Mouse (Mus musculus) kidney, postnatal 0 days (tissue): ENCODE data around the gene Ppie. TPM values are rescaled to one million over a fixed set of nuclear protein-coding genes. Genes with fewer than 3 reads are reported as not detected.

Experiments
- ATAC-seq: fragments of 200-750 bp; cut with Nextera tagmentation; replicated peaks from 2 replicates; pipeline ENCODE4 v1.8.0; 2017; ENCODE audit warnings: low read depth, moderate number of reproducible peaks, moderate TSS enrichment, moderate library complexity; ENCODE audit not compliant: low FRiP score
- DNase-seq: peaks from one replicate; pipeline ENCODE4 v3.0.0-alpha.2; 2016; ENCODE audit warnings: low spot score
- H3K27ac ChIP-seq: fragments of 300-500 bp; sonication (generic); 2 replicates; pipeline ENCODE4 v1.5.1; 2014; ENCODE audit warnings: mild to moderate bottlenecking
- H3K27me3 ChIP-seq: fragments of 300-500 bp; sonication (generic); 2 replicates; pipeline ENCODE4 v1.6.1; 2014; ENCODE audit warnings: low read length, mixed read lengths; ENCODE audit not compliant: insufficient read depth
- H3K36me3 ChIP-seq: fragments of 300-500 bp; sonication (generic); 2 replicates; pipeline ENCODE4 v1.6.1; 2014; ENCODE audit warnings: low read length, mixed read lengths; ENCODE audit not compliant: insufficient read depth
- H3K4me1 ChIP-seq: fragments of 300-500 bp; sonication (generic); replicated peaks from 2 replicates; pipeline ENCODE4 v1.6.1; 2014; ENCODE audit warnings: antibody characterized with exemption, low read length, mixed read lengths; ENCODE audit not compliant: insufficient read depth
- H3K4me2 ChIP-seq: fragments of 300-500 bp; sonication (generic); 2 replicates; pipeline ENCODE4 v1.6.1; 2014; ENCODE audit warnings: mild to moderate bottlenecking, low read length, moderate library complexity, mixed read lengths
- H3K4me3 ChIP-seq: fragments of 300-500 bp; sonication (generic); replicated peaks from 2 replicates; pipeline ENCODE4 v1.5.1; 2014; ENCODE audit warnings: low read depth, low read length
- H3K9ac ChIP-seq: fragments of 300-500 bp; sonication (generic); 2 replicates; pipeline ENCODE4 v1.6.1; 2014; ENCODE audit warnings: low read depth, low read length
- H3K9me3 ChIP-seq: fragments of 300-500 bp; sonication (generic); replicated peaks from 2 replicates; pipeline ENCODE4 v1.6.1; 2016; ENCODE audit warnings: low read length, inconsistent platforms, mixed read lengths
- CTCF ChIP-seq: IDR thresholded peaks from 2 replicates; pipeline ENCODE4 v1.5.1; 2016; ENCODE audit warnings: antibody characterized with exemption, low read depth, mild to moderate bottlenecking, moderate library complexity
- WGBS: fragments of 180-500 bp; shearing (Covaris S2); extraction: QIAGEN DNeasy Blood & Tissue Kit; methylation state at CpG from one replicate; pipeline ENCODE4 v1.1.7; 2014; 5-methylcytosine and 5-hydroxymethylcytosine counted together
- polyA plus RNA-seq: library from polyadenylated mRNA; unstranded; fragments of >200 nt; fragmentation: Nextera tagmentation; extraction: Ambion mirVana; gene quantifications from 2 replicates; pipeline ENCODE4 v1.2.1, GENCODE M21; 2015

Ppie gene
- polyA plus RNA-seq: 76.9 and 82.8 TPM in 2 replicates

DNA sequence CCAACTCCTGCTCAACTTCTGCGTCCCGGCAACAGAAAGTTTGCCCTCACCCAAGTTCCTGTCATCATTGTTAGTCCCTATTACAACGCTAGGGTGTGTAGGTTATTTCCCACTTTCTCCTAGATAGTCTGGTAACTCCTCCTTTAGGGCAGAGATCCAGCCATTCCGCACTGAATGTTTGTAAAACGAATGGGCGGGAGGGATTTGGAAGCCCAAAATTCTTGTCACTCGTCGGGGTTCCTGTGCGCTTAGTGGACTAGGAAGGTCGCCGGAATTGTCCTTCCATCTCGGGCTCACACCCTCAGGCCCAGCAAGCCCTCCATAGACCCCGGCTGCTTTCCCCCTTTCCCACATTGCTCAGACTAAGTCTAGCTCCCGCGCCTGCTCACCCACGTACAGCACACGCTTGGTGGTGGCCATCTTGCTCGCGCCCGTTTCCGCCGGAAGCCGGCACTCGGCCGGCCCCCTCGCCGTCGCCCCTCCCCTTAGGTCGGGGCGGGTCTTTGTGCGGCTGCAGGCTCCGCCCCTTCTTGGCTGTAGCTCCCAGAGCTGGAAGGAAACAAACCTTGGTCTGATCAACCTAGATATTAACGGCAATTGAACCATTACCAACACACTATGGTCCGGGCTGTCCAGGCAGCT, at the start of gene Ppie:
Gene Ppie (minus strand): TSS at position 439 of the 642 bp plus-strand sequence.
- ATAC-seq: peak; percentile 99
- Histone ChIP-seq H3K4me2 (peak within 1 kb of the TSS; percentile 93), H3K36me3 (peaks cover 18% of the 10 kb centered on the region), H3K9ac (peak within 1 kb of the TSS; percentile 69), H3K4me1 (peaks cover 10% of the 10 kb centered on the region), H3K4me3 (peak within 1 kb of the TSS; percentile 72), H3K27ac (peak within 1 kb of the TSS; percentile 92), H3K27me3 (no peaks in the 10 kb centered on the region), H3K9me3 (no peaks in the 10 kb centered on the region)
- peak; percentile 97 for DNase-seq
- WGBS: 1% methylated on average over 34 of the region's 34 CpGs
- TF ChIP-seq CTCF: peak; percentile 48; the same call in 1 of the 2 replicates

DNA sequence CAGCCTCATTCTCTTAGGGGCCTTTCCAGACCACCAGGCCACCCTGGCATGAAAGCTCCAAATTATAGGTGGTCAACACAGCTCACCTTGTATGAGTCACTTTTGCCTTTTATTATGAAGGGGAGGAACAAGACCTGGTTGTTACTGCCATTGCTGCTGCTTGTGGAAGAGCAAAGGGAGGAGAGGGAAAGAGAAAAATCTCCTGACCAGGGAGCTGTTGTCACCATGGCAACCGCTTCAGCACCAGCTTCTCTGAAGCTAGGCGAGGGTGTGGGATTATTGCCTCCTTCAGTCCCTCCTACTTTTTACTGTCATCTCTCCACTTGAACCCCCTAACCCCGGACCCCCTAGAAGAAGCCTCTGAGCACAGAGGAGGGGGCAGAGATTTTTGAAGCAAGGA, 45.1 kb upstream of the Ppie start:
- DNase-seq: no peak
- TF ChIP-seq CTCF: no peak
- ATAC-seq: no peak

DNA sequence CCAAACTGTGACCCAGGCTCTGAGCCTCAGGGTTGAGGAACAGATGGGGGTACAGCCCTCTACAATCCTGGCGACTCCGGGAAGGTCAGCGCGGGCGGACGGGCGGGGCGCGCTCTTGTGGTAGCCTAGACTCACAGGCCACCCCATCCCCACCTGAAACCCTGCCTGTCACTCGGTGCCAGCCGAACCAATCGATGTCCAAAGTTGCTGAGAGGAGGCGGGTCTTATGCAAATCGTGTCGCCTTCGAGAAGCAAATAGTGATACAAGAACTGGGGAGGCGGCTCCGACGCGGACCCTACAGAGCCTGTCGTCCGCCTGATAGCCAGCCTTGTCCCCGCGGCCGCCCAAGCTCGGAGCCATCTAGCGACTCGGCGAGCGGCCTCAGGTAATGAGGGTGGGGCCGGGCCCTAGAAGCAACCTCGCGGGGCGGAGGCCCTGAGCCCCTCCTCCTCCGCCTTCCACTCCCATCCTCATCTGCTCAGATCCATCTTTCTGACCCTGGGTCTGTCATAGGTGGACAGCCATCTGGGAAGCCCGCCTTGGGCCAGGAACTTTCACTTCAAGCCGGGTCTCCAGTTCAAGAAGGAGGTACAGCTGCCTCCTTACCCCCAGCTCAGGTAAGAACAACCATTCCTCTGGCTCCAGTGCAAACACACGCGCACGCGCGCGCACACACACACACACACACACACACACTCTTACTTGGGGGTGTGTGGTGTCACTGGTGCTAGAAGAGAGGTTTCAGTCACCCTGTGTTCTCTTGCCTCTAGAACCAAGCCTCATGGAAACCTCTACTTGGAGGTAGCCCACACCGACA, 43.7 kb upstream of the Ppie start:
- WGBS: 11% methylated on average over 44 of the region's 44 CpGs
- Histone ChIP-seq H3K4me3 (peak overlapping the region; percentile 35), H3K9ac (peak overlapping the region; percentile 9; the same call in 1 of the 2 replicates), H3K9me3 (no peaks in the 10 kb centered on the region), H3K27ac (no peak overlapping the region), H3K4me1 (peaks cover 7% of the 10 kb centered on the region), H3K36me3 (no peaks in the 10 kb centered on the region), H3K27me3 (peaks cover 33% of the 10 kb centered on the region), H3K4me2 (peak overlapping the region; percentile 61)
- no peak for TF ChIP-seq CTCF
- DNase-seq: peak; percentile 88
- ATAC-seq: peak; percentile 73

More for the DNA sequence above, 45.1 kb upstream of the Ppie start:
- Histone ChIP-seq H3K27ac (no peak overlapping the region), H3K4me2 (no peak overlapping the region), H3K9me3 (no peaks in the 10 kb centered on the region), H3K27me3 (peaks cover 33% of the 10 kb centered on the region), H3K4me1 (peaks cover 7% of the 10 kb centered on the region), H3K9ac (no peak overlapping the region), H3K4me3 (no peak overlapping the region), H3K36me3 (no peaks in the 10 kb centered on the region)
- 42% methylated on average over 3 of the region's 3 CpGs for WGBS

DNA sequence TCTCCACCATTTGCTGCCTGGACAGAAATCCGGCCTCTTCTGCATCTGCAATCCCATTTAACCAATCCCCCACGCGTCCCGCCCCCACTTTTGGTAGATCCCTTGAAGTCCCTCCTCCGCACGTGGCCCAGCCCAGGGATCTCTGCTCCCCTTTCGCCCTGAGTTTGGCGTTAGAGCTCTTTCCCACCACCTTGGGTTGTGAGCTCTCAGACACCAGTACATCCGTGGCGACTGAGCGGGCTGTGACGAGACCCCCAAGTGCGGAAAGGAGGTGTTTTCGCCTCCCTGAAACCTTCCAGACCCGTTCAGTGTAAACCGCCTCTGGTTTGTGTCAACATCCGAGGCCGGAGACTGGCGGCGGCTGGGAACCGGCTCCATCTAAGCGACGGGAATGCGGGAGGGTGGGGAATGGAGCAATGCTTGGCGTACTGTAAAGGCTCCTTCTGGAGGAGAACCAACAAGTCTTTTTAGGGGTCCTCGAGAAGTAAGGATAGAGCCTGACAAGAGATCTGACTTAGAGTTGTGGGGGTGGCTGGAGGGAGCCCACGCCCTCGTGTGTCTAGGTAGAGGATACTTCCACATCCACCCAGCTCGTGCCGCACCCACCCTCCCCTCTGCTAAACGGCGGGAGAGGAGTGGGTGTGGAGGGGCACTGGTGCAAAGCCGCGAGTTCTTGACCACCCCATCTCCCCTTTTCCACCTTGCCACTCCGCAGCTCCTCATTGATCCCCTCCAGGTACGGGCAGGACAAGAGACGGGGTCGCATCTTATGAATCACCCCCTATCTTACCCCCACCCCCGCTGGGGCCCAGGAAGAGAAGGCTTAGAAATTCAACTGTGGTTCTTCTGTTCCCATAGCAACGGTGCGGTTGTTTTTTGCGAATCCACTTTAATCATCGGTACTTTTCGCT, 42.8 kb upstream of the Ppie start, which contains the start of gene Hpcal4:
Gene Hpcal4 (plus strand): TSS at position 900 of the 911 bp plus-strand sequence.
- WGBS: under 1% methylated on average over 44 of the region's 44 CpGs
- ATAC-seq: peak; percentile 41

DNA sequence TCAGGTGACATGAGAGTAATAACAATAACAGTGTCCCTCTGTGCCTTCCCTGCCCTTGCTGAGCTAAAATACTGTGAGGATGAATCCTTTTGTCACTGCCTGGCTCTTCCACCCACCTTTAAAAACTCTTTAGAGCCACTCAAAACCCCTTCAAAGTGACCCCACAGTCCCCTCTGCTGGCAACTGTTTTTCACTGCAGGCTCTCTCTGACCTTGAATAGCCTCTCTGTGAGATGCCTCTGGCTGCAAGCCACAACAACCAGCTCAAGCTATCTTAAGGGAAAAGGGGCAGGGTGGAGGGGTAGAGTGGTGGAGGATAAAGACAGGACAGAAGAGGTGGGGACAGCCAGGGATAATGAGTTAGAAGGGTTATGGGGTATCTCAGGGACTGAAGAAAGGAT, 32.1 kb upstream of the Ppie start:
- H3K4me3 ChIP-seq: no peak overlapping the region
- H3K27ac ChIP-seq: no peak overlapping the region
- peak; percentile 55 for TF ChIP-seq CTCF
- DNase-seq: no peak
- no peaks in the 10 kb centered on the region for H3K9me3 ChIP-seq
- H3K4me1 ChIP-seq: no peaks in the 10 kb centered on the region
- no peak overlapping the region for H3K9ac ChIP-seq
- no peaks in the 10 kb centered on the region for H3K27me3 ChIP-seq
- H3K36me3 ChIP-seq: no peaks in the 10 kb centered on the region
- H3K4me2 ChIP-seq: no peak overlapping the region
- no peak for ATAC-seq

More for the DNA sequence above, 42.8 kb upstream of the Ppie start, which contains the start of gene Hpcal4:
- Histone ChIP-seq H3K9me3 (no peaks in the 10 kb centered on the region), H3K4me1 (peaks cover 7% of the 10 kb centered on the region), H3K4me3 (peak within 1 kb of the TSS; percentile 35), H3K36me3 (no peaks in the 10 kb centered on the region), H3K9ac (peak within 1 kb of the TSS; percentile 9; the same call in 1 of the 2 replicates), H3K27me3 (peaks cover 33% of the 10 kb centered on the region), H3K4me2 (peak within 1 kb of the TSS; percentile 61), H3K27ac (no peak within 1 kb of the TSS)
- no peak for TF ChIP-seq CTCF
- peak; percentile 49 for DNase-seq
